Mouse (Mus musculus) neural tube, embryonic 15.5 days (tissue): ENCODE data around the gene Ms4a4b. TPM values are rescaled to one million over a fixed set of nuclear protein-coding genes. Genes with fewer than 3 reads are reported as not detected.

Source experiments
- polyA plus RNA-seq: library from polyadenylated mRNA; unstranded; fragments of >200 nt; fragmentation: Nextera tagmentation; extraction: Ambion mirVana; gene quantifications from 2 replicates; pipeline ENCODE4 v1.2.1, GENCODE M21; 2015

Ms4a4b gene
- polyA plus RNA-seq, 1 experiment from 2014 or later: not detected

Other genes with a start within 250 kb of the Ms4a4b start
- not detected in 2 replicates for gene Ms4a13, start 246.8 kb upstream of the Ms4a4b start, polyA plus RNA-seq
- gene Ms4a12, start 211.1 kb upstream of the Ms4a4b start, polyA plus RNA-seq: not detected in 2 replicates
- 0.05 TPM in 1 of 2 replicates, not detected in the other for gene Ms4a1, start 177.3 kb upstream of the Ms4a4b start, polyA plus RNA-seq
- gene Ms4a5, start 159.7 kb upstream of the Ms4a4b start, polyA plus RNA-seq: not detected in 2 replicates
- gene Ms4a14, start 129.1 kb upstream of the Ms4a4b start, polyA plus RNA-seq: 0.05 TPM in 1 of 2 replicates, not detected in the other
- gene Ms4a7, start 107.4 kb upstream of the Ms4a4b start, polyA plus RNA-seq: 3.8 and 4.2 TPM in 2 replicates
- 3.3 and 4.2 TPM in 2 replicates for gene Ms4a4a, start 68.0 kb upstream of the Ms4a4b start, polyA plus RNA-seq
- 0.69 and 1.1 TPM in 2 replicates for gene Ms4a4c, start 38.8 kb upstream of the Ms4a4b start, polyA plus RNA-seq
- 3.1 and 5.1 TPM in 2 replicates for gene Ms4a6c, start 25.8 kb downstream of the Ms4a4b start, polyA plus RNA-seq
- 0.13 TPM in 1 of 2 replicates, not detected in the other for gene Gm8369, start 42.4 kb downstream of the Ms4a4b start, polyA plus RNA-seq
- gene Ms4a6b, start 73.0 kb downstream of the Ms4a4b start, polyA plus RNA-seq: 2.8 and 7.4 TPM in 2 replicates
- gene Ms4a4d, start 93.2 kb downstream of the Ms4a4b start, polyA plus RNA-seq: 0.50 TPM in 1 of 2 replicates, not detected in the other
- gene Ms4a6d, start 161.3 kb downstream of the Ms4a4b start, polyA plus RNA-seq: 2.3 and 3.1 TPM in 2 replicates
- 0.24 and 0.27 TPM in 2 replicates for gene Ms4a2, start 180.2 kb downstream of the Ms4a4b start, polyA plus RNA-seq
- 0.10 TPM in 1 of 2 replicates, not detected in the other for gene Ms4a3, start 197.3 kb downstream of the Ms4a4b start, polyA plus RNA-seq
- not detected in 2 replicates for gene Oosp2, start 217.0 kb downstream of the Ms4a4b start, polyA plus RNA-seq
- not detected in 2 replicates for gene Oosp1, start 247.6 kb downstream of the Ms4a4b start, polyA plus RNA-seq